Mouse (Mus musculus): ENCODE data around the gene Ninj2.
A peak's percentile ranks its signal among the peaks of the same experiment; 100 is the strongest.

Gene Ninj2

DNA sequence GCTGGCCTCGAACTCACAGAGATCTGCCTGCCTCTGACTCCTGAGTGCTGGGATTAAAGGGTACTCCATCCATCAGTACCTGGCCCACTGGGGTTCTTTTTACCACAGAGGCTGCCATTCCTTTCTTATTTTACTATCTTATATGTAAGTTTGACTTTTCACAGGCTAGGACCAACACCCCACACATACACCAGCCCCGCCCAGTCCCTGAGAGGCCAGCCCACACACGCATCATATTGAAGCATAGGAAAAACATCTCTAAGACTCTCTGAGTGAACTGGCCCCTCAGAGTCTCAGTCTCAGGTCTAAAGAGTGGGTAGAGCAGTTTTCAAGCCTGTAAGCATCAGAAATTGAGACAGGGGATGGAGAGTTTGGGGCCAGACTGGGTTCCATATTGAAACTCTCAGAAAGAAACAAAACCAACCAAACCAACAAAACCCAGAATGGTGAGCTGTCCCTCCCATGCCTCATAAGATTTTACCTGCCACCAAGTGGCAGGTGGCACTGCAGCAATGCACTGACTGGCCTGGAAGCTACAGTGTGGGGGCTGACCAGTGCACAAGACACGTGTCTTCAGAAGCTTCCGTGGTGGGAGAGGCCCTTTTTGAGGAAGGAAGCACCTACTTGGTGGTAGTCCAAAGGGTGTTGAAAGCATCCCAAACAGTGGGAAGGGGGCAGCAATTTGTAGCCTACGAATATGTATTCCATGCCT lies 86.0 kb downstream of the Ninj2 start:
- no peak for DNase-seq (ENCODE audit: low spot score)

DNA sequence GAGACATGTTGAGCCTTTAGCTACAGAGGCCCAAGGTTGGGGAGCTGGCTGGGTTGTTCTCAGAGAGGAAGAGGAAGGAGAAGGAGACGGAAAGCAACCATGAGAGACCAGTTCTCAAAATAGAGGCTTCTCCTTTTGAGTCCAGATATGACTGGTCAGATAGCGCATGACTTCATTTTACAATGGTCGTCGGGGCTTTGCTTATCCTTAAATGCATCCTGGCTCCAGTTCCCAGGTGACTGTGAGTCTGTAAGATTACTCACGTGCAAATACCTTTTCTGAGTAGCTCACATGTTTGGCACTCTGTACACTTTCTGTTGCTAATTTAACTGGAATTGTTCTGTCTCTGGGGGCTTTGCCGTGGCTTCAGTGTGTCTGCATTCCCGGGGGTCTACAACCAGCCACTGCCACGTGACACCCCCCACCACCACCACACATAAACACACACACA lies 86.6 kb downstream of the Ninj2 start:
- no peak for DNase-seq (ENCODE audit: low spot score)

DNA sequence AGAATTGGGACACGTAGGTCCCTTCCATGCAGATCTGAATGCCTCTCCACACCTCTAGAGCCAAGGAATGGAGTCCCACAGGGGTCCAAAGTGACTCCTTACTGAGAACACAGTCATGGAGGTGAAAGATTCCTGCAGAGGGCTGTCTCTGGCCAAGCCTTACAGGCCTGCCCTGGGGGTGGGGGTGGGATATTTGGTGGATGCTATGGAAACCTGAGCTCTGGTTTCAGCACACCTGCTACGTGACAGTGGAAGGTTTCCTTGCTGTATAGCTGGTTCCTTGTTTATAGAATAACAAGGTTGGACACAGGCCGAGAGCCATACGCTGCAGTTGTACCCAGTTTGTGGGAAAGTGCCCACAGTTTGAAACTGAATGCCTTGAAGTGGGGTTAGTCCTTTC lies 87.3 kb downstream of the Ninj2 start:
- no peak for DNase-seq (ENCODE audit: low spot score)

DNA sequence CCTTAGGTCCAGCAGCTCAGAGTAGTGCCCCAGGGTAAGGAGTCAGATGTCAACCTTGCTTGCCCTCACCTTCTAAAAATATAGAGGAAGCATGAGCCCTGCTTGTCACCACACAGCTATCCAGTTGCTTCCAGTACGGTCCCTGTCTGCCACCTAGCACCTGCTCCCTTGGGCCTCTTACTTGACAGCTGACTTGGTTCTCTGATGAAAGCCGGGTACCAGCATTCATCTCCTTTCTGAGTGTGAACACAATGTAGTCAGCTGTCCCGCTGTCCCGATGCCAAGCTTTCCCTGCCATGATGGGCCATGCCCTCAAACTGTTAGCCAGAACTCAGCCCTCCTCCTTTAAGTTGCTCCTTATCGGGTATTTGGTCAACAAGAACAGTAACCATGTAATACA lies 89.0 kb downstream of the Ninj2 start:
- no peak for DNase-seq (ENCODE audit: low spot score)

DNA sequence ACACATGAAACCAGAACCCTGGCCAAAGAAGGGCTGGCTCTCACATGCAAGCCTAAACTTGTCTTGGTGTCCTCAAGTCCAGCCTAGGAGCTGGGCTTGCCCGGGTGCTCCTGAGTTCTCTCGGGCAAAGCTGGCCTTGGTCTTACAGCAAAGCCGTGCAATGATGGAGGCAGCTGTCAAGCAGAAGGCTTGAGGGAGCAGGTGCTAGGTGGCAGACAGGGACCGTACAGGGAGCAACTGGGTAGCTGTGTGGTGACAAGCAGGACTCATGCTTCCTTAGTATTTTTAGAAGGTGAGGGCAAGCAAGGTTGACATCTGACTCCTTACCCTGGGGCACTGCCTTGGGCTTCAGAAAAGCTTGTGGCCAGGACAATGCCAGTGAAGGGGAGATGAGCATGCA lies 90.6 kb downstream of the Ninj2 start:
- no peak for DNase-seq (ENCODE audit: low spot score)

DNA sequence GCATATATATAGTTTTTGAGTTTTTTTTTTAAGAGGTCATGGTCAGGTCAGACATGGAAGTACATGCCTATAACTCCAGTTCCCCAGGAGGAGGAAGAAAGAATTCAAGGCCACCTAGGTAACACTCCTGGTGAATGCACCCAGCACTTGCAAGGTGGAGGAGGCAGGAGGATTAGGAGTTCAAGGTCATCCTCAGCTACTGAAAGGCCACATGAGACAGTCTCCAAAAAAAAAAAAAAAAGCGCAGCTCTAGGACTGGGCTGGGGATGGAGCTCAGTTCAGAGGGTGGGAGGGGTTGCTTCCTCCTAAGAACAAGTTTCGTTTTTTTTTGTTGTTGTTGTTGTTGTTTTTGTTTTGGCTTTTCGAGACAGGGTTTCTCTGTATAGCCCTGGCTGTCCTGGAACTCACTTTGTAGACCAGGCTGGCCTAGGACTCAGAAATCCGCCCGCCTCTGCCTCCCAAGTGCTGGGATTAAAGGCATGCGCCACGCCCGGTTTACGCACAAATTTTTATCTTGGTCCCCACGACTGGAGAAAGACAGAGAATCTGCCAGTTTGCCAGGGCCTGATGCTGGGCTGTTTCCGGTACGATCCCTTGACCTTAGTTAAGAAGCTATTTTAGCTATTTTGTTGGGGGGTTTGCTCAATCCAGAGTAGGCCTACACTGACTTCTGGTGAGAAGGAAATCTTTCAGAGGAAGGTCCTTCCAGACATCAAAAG lies 92.0 kb downstream of the Ninj2 start:
- no peak for DNase-seq (ENCODE audit: low spot score)

DNA sequence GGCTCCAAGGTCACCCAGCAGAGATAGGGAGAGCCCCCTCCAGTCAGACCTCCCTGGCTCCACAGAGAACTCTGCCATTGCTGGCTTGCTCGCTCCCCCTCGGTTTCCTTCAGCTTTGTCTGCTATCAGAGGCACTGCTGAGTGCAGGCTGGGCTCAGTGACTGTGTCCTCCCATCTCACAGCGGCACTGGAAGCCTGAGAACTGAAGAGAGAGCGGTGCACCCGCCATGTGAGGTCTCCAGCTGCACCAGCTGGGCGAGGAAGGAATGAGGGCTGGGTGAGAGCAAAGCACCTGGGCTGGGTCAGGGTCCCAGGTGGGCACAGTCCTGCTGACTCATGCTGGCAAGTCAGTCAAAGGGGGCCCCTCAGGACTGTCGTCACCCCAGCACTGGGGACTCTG lies 92.6 kb downstream of the Ninj2 start:
- DNase-seq (ENCODE audit: low spot score) = no peak

DNA sequence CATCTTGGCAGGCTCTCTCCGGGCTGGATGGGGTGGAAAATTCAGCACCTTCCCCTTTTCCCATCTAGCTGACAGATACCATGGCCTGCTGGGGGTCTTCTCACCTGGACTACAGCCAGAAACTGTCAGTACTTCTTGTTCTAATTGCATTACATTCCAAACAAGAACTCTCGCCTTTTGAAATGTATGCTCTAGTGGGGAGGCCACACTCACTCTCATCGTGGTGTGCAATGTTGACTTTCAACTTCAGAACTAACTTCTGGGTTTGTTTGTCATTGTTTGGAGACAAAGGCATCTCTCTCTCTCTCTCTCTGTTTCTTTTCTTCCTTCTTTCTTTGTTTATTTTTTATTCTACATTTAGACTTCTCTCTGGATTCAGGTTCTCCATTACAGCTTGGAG lies 93.4 kb downstream of the Ninj2 start:
- no peak for DNase-seq (ENCODE audit: low spot score)

DNA sequence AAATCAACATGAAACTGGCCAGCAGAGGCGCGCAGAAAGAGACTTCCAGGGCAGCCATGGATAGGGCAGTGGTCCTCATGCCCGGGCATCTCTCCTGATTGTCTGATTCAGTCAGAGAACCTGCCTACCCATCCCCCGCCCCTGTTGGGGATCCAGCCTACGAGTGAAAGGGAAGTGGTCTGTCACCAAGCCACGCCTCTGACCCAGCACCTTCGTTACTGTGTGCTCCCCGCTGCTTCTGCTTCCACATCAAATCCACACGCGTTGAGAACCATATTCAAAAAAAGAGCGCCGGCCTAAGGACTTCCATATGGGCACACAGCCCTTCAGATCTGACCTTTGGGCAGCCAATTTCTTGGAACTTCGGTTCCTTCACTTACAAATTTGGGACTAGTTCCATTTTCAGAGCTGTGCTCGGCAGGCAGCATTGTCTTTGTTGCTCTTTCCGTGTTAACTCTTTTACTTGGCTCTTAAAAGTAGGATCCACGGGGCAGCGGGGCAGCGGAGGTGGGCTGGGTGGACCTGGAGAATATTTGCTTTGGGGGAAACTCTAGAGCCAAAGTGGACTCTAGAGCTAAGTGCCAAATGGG lies 94.5 kb downstream of the Ninj2 start:
- DNase-seq (ENCODE audit: low spot score) = no peak

DNA sequence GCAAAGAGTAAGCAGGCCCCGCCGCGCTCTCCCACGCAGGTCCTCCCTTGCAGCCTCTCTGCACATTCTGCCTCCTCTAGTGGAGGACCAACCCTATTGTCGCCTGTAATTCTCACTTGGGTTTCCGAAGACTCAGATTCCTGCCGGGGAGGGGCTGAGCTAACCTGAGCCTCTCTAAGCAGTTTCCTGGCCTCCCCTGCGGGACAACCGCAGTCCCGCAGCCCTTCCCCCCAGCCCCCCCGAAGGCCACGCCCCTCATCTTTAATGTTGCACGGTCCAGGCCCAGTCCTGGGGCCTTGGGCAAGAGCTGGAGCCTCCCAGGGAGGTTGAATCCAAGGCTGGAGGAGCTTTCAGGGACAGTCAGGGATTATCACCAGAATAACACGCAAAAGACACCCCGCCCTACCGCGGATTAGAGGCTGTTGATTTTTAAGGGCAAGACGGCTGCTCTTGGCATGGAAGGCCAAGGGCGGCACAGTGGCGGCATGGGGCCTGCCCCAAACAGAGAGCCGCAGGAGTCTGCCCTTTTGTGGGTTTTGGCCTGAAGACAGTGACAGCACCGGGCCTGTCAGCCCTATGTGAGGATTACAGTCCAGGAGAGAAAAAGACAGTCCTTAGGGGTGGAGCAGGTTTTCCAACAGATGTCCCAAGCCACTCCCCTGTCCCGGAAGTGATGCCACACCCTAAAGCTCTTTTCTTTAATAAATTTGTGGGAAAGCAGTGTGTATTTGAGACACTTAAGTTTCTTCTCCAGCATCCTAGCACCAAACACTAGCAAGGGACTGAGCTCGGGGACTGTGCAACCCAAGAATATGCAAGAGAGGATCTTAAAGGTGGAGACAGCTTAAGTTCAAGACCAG lies 95.5 kb downstream of the Ninj2 start:
- peak; percentile 26 for DNase-seq (ENCODE audit: low spot score)

DNA sequence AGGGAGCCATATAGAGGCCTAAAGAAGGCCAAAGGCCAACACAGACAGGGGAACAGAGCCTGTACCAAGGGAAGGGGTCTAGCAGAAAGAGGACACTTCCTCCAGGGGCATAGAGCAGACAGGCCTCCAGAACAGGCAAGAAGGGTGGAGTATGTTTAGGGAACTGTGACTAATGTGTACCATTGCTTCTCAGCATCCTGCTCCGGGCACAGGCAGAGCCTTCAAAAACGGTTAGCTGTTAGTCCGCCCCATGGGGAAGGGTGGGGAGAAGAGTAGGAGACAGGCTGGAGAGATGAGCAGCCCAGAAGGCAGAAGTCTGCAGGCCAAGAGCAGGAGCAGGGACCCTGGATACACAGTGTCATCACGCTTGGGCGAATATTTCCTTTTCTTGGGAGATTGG lies 96.1 kb downstream of the Ninj2 start:
- no peak for DNase-seq (ENCODE audit: low spot score)

DNA sequence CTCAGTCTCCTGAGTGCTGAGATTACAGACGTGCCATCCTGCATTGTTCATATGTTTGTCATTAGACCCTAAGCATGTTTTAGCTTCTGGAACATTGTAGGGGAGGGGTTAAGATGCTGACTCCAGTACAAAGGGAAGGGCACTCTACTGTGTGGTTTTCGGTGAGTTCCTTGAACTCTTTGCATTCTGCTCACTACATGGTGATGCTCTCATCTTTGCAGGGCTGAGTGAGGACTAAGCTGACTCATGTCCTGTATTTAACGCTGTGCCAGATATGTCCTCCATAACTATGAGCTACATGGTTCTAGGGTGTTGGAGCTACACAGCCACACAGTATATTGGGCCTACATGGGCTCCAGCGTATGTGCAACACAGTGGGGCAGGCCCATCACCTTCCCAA lies 97.2 kb downstream of the Ninj2 start:
- no peak for DNase-seq (ENCODE audit: low spot score)

DNA sequence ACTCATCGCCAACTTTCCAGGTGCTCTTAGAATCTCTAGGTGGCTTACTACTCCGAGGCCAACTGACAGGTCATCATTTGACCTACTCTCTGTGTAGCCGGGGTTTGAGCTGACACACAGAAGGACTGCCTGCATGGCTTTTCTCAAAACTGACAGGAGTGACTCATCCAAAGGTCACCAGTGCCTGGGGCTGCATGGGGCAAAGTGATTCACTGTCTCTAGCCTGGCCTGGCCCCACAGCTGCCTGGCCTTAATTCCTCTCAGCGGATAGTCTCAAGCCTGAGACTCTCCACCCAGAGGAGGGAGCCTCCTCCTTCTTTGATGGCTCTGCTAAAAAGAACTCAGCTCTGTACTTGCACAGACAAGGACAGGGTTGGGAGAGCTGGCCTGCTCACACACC lies 97.8 kb downstream of the Ninj2 start:
- DNase-seq (ENCODE audit: low spot score) = peak; percentile 46

DNA sequence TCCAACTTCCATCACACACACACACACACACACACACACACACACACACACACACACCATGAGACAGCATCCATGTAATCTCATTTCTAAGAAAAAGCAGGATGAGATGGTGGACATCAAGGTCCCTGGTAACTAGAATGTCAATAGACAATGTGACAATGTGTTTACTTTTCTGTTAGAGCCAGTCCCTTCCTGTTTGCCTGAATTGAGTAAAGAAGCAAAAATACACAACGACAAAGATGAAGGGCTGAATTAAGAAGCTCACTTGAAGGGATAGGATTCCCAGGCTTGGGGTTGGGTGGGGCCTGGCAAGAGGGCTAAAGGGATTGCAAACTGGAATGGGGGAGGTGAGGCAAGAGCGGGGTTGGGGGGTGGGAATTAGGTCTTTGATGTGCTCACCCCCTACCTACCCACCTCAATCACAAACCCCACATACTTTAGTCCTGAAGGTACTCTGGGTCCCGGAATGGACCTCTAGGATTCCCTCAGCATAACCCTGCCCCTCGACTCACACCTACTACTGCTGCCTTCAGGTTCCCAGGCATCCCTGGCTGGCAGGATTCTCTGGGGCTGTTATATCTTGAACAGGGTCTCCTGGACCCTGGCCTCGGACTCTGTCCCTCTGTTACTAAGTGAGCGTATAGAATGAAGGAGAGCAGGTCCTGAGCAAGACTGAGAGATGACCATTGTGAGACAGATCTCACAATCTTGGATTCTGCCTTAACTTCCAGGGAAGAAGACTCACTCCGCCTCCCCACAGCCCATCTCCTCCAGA lies 98.4 kb downstream of the Ninj2 start:
- DNase-seq (ENCODE audit: low spot score) = no peak

DNA sequence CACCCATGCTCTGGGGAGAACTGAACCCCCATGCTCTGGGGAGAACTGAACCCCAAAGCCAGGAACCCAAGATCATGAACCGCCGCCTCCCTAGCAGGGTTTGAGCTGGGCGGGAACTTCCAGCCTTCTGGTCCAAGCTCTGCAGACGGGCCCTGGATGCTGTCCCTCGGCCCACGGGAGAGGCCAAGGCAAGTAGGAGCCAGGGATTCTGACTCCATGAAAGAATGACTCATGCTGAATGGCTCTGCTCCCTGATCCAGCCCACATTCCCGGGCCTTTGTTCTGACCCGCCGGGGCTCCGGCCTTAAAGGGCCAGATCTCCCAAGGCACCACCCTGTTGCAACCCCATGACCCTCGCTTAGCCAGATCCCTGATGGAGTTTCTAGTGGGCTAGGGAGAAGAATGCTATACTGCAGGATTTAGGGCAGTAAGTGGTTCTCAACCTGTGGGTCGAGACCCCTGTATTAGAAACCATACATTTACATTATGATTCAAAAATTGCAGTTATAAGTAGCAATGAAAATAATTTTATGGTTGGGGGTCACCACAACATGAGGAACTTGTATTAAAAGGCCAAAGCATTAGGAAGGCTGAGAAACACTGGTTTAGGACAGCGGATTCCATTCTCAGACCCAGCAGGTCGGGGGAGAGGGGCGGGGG lies 99.2 kb downstream of the Ninj2 start:
- peak; percentile 85 for DNase-seq (ENCODE audit: low spot score)

DNA sequence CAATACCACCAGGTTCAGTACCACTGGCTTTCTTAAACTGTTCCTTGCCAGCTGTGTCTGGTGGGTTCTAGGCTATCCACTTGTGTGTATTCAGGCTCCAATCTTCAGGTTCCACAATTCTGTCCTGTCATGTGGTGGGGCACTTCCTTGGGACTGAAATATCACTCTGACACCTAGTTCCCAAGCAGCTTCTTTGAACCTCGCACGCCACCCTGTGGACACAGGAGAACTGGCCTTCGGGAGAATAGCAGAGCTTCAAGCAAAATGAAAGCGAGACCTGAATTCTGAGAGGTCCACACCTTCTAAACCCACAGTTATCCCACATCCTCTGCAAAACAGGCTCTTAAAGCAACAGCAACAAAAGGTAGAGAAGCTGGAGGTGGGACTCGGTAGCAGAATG lies 100.0 kb downstream of the Ninj2 start:
- peak; percentile 86 for DNase-seq (ENCODE audit: low spot score)

DNA sequence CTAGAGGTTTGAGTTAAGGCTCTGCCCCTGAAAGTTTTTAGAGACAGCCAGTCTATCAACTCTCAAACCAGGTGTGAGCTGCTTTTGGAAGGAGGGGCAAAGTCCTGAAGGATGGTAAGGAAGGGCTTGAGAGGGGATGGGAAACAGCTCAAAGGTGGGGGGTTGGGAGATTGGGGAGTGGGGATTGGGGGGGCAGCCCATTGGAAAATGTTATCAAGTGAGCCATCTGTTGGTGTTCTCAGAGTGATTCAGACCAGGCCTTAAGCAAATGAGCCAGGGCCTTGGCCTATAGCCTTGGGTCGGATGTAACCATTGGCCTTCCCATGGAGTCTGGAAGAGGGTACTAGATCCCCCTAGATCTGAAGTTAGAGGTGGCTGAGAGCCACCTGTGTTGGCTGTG lies 100.6 kb downstream of the Ninj2 start:
- DNase-seq (ENCODE audit: low spot score) = no peak

DNA sequence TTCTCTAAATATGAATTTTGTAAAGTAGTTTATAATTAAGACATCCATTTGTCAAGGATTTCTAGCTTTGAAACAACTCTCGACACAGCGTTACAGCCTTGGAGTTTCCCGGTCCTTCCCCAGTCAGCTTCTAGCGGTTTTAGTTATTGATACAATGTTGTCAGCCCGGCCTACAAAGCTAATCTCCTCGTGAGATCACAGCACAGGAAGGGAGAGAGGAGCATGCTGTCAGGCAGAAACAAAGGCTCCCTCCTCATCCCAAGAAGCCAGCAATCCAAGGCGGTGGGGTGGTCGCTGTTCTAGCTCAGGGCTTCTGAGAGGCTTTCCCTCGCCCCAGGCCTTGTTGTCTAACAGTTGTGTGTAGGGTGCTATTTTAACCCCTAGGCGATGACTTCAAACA lies 101.2 kb downstream of the Ninj2 start:
- no peak for DNase-seq (ENCODE audit: low spot score)

DNA sequence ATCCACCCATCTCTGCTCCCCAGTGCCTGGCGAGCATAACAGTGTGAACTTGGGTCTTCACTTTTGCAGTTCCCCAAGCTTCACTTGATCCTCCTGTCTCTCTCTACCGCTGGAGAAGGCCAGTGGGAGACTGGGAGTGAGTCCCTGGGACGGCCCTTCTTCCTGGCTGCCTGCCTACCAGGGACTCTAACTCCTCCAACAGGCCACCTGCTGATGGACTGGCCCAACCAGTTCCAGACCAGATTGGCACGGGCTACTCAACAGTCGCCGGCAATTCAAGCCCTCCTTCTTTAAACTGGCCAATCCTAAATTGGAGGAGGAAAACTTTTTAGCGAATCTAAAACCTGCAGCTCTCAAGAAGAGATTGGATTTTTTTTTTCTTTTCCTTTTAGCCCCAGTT lies 101.8 kb downstream of the Ninj2 start:
- DNase-seq (ENCODE audit: low spot score) = peak; percentile 86

DNA sequence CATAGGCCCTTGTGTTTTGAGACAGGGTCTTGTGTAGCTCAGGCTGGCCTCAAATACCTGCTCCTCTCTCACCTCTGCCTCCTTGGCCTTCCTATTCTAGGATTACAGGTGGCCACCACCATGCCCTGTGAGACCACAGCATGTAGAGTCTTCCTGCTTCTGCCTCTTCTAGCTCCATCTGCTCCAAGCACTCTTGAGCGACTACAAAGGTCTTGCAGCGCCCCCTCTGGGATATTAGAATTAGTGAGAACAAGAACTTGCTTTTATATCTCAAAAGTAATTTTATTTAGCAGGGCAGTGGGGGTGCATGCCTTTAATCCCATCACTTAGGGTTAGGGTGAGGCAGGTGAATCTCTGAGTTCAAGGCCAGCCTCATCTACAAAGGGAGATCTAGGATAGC lies 103.7 kb downstream of the Ninj2 start:
- peak; percentile 50 for DNase-seq (ENCODE audit: low spot score)

DNA sequence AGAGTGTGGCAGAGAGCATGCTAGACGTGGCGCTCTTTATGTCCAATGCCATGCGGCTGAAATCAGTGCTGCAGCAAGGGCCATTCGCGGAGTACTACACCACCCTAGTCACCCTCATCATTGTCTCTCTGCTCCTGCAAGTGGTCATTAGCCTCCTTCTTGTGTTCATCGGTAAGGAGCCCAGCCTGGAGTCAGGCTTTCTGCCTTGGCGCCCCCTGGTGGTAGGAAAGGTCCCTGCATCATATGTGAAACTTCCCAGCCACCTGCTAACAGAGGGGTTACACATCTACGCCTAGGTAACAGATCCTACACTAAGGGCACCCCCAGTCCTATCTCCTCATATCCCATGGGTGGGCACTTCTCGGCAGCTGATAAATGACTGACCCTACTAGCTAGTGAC lies 104.8 kb downstream of the Ninj2 start:
- peak; percentile 78 for DNase-seq (ENCODE audit: low spot score)

Data from urinary bladder, postnatal 14 days (tissue).